Mouse (Mus musculus) 3T3-L1 (cell line): ENCODE measurements around the gene Sugct.

Experiments
- DNase-seq: peaks from one replicate; pipeline ENCODE4 v3.0.0-alpha.2; 2015; ENCODE audit warnings: low read depth, low spot score

Sugct gene

DNA sequence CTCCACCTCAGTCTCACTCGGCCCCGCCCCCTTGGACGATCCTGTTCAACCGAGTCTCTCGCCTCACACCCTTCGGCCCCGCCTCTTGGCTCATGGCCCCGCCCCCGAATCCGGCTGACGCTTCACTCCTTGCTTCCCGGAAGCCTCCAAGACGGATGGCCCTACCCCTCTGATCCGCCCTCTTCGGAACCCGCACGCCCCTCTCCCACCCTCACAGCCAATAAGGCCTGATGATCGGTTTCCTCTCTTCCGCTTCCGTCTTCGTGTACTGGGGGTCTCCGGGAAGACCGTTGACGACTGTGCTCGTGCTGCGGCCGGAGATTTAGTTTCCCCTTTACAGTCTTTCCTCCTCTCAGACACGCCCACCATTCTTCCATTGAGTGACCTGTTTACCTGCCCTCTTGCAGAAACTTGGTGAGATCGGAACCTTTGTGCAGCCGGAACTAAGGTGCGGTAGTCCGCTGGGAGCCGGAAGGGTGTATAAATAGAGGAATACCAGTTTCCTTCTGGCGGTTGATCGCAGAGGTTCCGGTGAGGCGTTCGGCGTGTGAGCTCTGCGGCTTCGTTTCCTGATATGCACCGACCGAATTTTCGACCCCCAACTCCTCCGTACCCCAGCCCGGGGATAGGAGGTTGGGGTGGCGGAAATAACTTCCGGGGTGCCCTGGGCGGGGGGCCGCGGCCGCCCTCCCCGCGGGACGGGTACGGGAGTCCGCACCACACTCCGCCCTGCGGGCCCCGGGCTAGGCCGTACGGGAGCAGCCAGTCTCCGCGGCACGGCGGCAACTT lies at the start of gene Sugct, which contains the start of gene Mplkip:
Sugct (minus strand) TSS at position 643 of the 789 bp plus-strand sequence.
Mplkip (plus strand) TSS at position 282 of the 789 bp plus-strand sequence.
- peak; percentile 100 for DNase-seq

DNA sequence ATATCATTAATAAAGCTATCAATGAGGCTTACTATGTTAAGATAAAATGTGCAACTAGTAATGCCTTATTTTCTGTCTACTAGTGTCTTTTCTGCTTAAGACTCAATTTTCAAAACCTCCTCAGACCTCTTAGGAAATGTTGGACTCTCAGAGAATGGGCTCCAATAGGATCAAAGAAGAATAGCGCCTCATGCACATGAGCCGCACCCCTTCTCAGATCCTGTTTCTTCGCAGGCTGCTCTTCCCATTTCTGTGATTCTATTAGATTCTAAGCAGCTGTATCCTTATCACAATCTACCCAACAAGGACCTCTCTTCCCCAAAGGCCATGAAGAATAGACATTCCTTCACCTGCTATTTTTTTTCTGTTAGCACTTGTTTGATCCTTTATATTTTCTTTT lies 33.4 kb upstream of the Sugct start:
- no peak for DNase-seq

- no peak for DNase-seq
Measured at GRCm38 (mm10) chr13:17727922-17728321, 32.6 kb upstream of the Sugct start.

DNA sequence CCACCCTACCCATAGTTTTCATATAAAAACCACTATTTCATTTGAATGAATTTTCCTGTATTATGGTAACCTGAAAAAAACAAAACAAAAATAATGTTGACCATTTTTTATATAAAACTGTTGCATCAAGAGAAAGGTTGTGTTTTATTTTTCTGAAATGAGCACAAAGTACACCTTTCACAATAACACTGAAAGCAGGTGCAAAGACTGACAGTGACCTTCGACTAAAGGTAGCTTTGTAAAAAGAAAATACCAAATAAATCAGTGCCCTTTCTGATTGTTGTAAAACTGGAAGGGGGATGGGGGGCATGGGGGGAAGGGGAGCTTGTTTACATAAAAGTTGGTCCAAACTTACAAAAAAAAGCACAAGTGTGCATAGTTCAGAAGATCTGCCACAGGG lies 22.0 kb upstream of the Sugct start:
- no peak for DNase-seq

GRCm38 (mm10) chr13:17708784-17709311 lies 13.5 kb upstream of the Sugct start:
- no peak for DNase-seq

DNA sequence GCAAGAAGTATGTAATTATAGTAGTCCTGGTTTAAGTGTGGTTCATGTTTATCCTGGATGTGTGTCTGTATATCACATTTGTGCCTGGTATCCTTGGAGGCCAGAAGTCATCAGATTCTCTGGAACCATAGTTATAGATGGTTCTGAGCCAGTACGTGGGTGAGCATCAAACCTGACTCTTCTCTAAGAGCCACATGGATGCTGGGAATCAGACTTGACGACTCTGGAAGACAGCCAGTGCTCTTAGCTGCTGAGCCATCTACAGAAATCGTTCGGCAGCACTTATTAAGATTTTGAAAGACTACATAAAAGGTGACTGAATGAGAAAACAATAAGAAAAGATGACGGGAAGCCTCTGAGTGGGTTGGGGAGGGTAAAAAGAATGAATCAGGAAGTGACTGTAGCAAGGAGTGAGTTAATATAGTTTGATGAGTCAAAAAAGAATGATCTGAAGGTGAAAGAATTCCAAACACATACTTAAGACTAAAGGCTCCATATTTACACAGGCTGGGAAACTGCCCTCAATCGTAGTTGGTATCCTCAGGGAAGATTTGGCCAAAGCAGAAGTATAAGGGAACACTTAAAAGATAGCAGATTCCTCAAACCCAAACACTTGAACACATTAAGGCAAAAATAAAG lies 10.0 kb upstream of the Sugct start:
- peak; percentile 34 for DNase-seq

- no peak for DNase-seq
Measured at GRCm38 (mm10) chr13:17702311-17702710, 7.0 kb upstream of the Sugct start.

DNA sequence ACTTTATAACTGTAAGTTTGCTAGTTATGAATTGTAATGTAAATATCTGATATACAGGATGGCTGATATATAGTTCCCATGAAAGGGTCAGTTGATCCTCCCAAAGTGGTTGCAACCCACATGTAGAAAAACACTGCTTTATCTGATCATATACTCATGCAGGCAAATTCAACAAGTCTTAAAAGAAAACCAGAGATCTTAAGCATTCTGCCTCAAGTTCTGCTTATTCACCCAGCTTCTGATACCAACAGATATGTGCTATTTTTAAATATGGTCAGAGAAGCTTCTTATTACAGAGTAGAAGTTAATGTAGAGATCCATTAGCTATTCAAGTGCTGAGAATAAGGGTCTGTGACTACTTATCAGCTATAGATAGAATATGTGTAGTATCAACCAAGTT lies 6.0 kb upstream of the Sugct start:
- DNase-seq: no peak

- DNase-seq: no peak
Measured at GRCm38 (mm10) chr13:17700090-17700715, 4.8 kb upstream of the Sugct start.

GRCm38 (mm10) chr13:17695898-17696580 lies 686 bp upstream of the Sugct start:
- peak; percentile 40 for DNase-seq

- DNase-seq: peak; percentile 60
Measured at GRCm38 (mm10) chr13:17694414-17694813, 939 bp downstream of the Sugct start.

GRCm38 (mm10) chr13:17693816-17694215 lies 1.5 kb downstream of the Sugct start:
- DNase-seq: peak; percentile 89

GRCm38 (mm10) chr13:17691436-17691835 lies 3.9 kb downstream of the Sugct start:
- no peak for DNase-seq

DNA sequence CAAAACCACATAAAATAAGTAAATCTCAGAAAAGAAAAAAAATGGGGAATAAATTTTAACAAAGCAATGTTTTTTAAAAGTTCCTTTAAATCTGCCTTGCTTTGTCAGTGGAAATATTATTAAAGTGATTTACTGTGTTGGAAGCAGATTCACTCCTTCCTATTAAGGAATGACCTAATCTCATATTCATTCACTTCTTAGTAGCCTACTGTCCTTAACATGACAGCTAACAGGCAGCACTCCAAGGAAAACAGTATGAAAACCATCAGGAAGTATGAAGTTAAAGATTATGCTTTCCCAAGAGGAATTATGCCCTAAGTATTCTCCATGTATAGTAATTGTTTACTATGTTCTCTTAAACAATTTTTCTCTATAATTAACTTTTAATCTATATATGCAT lies 4.7 kb downstream of the Sugct start:
- DNase-seq: peak; percentile 85

DNA sequence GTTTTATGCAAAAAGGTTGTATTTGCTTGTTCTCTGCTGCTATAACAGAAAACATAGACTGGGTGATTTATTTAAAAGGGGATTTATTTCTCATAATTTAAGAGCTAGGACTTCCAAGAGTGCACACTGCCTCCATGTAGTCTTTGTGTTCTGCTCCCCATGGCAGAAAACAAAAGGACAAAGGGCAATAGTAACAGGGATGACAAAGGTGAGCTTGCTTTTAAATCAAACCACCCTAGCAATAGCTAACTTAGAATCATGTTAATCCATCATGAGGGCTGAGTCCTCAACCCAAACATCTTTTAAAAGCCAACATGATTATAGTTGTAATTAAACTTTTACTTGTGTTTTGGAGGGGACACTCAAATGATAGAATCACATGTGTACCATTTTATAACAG lies 5.9 kb downstream of the Sugct start:
- no peak for DNase-seq

- DNase-seq: no peak
Measured at GRCm38 (mm10) chr13:17671122-17671521, 24.2 kb downstream of the Sugct start.

DNA sequence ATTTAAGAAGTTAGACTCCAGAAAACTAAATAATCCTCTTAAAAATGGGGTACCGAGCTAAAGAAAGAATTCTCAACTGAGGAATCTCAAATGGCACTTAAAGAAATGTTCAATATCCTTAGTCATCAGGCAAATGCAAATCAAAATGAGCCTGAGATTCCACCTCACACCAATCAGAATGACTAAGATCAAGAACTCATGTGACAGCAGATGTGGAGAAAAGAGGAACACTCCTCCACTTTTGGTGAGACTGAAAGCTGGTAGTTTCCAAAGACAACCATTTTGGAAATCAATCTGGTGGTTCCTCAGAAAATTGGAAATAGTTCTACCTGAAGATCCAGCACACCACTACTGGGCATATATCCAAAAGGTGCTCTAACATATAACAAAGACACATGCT lies 28.0 kb downstream of the Sugct start:
- DNase-seq: no peak

DNA sequence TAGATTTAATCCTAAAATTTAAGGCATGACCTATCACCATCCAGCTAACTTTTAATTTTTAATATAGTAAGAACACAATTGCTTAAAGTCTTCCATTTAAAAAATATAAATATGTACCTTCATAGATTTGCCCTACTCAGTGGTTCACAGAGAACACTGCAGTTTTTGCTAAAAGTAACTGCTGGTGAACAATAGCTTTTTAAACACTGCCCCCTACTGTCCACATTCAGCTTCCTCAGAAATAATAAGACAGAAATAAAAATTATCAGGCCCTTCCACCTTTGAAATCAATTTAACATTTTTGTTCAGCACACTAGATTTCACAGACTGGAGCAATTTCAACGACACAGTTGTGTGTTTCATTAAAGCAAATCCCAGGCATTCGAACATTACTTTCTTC lies 53.1 kb downstream of the Sugct start:
- peak; percentile 74 for DNase-seq

DNA sequence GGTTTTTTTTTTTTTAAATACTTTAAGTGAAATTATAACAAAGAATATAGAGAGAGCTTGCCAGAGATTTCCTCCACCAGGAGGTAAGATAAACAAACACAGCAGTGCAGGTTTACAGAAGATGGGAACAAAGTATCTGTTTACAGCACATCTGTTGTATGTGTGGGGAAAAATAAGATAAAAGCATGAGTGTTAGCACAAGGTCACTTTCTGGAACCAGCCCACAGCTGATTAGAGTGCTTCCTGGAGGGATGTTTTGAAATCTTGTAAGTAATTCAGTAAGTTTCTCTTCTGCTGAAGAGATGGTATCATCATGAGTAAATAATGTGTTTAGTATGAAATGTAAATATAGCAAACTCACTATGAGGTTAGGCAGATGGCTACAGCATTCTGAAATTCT lies 57.3 kb downstream of the Sugct start:
- peak; percentile 15 for DNase-seq

DNA sequence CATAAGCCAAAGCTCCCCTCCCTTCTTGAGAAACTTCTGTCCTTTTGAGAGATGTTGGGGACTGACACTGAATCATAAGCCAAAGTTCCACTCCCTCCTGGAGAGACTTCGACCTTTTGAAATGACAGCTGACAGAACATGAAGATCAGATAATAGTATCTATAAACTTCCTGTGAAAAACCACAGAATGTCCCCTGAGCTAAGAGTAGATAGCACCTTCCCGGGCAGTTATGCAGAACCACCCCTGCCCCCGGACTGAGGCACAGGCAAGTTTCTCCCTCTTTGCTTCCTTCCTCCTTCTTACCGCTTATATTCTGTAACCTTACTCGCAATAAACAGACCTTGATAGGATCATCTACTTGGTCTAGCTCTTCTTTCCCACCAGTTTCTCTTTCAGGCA lies 68.2 kb downstream of the Sugct start:
- DNase-seq: no peak

GRCm38 (mm10) chr13:17624976-17625375 lies 70.4 kb downstream of the Sugct start:
- DNase-seq: no peak

DNA sequence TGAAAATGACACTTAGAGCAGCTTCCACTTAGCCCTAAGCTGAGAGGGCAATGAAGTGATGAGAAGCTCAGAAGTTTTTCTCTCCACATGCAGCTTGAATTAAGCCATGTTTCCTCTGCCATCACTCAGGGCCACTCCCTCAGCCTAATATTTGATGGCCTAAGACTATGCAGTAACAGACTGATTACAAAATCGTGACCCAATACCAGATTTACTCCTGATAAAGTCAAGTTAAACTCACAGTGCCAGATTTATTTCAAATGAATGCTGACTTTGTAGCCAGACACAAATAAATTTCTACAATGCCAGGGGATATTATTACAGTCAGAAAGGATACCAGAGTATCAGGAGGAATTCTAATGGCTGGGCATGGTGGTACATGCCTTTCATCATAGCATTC lies 89.1 kb downstream of the Sugct start:
- DNase-seq: peak; percentile 49
